Mouse (Mus musculus): Measurements from ENCODE around the gene Igf2bp1.
"Not testable (repeated sequence)": the region's sequence is repeated elsewhere in the genome, so short reads cannot be mapped to it uniquely, and the experiment has no call there.

Igf2bp1 gene

GRCm38 (mm10) chr11:95963304-95963703, 42.4 kb downstream of the Igf2bp1 start:
- no peak for DNase-seq (ENCODE audit: low read depth, low spot score)

GRCm38 (mm10) chr11:95959152-95959551, 46.6 kb downstream of the Igf2bp1 start:
- DNase-seq (ENCODE audit: low read depth, low spot score): peak; percentile 28

DNA sequence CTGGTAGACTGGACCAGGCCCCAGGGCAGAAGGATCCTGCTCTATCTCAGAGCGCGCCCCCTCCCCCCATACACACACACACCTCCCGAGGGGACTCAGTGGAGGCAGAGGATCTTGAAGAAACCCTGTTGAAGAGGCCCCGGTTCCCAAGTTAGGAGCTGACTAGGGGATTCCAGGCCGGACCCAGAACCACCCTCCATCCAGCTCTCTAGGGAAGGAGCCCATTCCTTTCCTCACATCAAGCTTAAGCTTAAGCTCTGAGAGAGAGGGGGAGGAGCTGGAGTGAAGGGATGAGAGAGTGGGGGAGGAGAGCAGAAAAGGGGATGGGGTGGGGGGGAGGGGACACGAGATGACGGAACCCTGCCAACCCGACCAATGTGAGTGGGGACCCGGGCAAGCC, 47.5 kb downstream of the Igf2bp1 start:
- DNase-seq (ENCODE audit: low read depth, low spot score): no peak

DNA sequence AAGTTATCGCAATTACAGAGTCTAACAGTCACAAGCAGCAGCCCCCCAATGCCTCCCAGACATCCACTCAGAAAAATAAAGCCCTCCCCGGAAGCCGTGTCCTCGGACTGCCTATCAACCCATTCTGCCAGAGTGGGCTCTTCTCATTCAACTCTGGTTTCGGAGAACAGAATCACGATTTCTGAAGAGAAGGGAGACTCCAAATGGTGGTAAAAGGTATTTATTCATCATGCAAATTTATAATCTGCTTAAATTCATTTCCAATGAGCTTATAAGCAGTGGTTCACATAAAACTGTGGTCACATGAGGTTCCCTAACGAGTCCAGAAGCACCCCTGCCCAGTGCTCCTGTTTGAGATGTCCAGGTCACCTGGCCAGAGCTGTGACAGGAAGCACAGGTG, 48.3 kb downstream of the Igf2bp1 start:
- no peak for DNase-seq (ENCODE audit: low read depth, low spot score)

DNA sequence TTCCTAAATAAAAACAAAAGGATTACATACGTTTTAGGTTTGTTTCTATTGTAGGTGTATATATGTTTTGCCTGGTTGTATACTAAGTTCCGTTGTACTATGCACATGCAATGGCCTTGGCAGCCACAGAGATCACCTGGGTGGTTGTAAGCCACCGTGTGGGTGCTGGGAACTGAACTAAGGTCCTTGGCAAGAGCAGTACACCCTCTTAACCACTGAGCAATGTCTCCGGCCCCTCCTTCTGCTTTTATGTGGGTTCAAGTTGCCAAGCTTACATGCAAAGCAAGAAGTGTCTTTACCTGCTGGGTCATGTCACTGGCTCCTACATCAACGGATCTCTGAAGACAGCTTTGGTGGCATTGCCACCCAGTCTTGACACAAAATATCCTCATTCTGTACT, 52.4 kb downstream of the Igf2bp1 start:
- no peak for DNase-seq (ENCODE audit: low read depth, low spot score)

DNA sequence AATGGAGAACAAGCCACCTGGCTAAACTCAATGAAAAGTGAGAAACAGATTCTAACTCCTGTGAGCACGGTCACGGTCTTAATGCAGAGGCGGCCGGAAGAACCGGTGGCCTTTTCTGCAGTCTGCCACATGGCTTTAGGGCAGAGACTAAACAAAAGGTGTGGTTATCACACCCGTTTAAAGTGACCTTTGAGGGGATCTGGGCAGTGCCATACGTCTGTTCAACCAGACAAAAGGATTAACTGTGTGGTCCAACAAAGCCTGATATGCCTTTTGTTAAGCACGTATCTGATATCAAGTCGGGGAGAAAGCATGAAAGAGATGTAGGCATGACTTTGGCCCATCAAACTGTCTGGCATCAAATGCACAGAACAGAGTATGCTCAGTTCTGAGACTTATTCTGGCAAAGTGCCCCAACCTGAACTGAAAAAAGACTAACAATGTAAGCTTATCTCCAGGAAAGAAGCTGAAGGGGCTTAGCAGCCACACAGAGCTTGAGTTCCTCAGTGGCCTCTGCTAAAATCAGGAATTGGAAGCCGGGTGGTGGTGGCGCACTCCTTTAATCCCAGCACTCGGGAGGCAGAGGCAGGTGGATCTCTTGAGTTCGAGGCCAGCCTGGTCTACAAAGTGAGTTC, 59.8 kb downstream of the Igf2bp1 start:
- DNase-seq (ENCODE audit: low read depth, low spot score): no peak

GRCm38 (mm10) chr11:95939828-95940507, 65.8 kb downstream of the Igf2bp1 start:
- DNase-seq (ENCODE audit: low read depth, low spot score): peak; percentile 7

GRCm38 (mm10) chr11:95936409-95936808, 69.3 kb downstream of the Igf2bp1 start:
- no peak for DNase-seq (ENCODE audit: low read depth, low spot score)

- DNase-seq (ENCODE audit: low read depth, low spot score): not testable (repeated sequence)
Observed at GRCm38 (mm10) chr11:95932168-95932567, 73.6 kb downstream of the Igf2bp1 start.

GRCm38 (mm10) chr11:95926398-95926797, 79.3 kb downstream of the Igf2bp1 start:
- DNase-seq (ENCODE audit: low read depth, low spot score): no peak

- DNase-seq (ENCODE audit: low read depth, low spot score): no peak
Observed at GRCm38 (mm10) chr11:95925976-95926375, 79.8 kb downstream of the Igf2bp1 start.

DNA sequence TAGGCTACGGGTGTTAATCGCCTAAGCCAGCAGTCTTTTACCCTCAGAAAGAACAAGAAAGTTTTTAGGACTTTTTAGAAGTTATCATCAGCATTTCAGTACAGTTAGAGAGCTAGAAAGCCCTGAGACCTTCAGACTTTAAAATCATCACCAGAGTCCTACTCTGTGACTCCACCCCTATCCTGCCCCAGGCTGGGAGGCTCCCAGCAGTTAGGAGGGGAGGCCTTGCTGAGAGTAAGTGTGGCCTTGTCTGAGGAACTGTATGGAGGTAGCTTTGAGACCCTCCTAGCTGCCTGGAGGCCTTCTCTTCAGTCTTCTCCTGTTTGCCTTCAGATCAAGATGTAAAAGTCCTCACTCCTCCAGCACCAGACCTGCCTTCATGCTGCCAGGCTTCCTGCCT, 81.5 kb downstream of the Igf2bp1 start:
- no peak for DNase-seq (ENCODE audit: low read depth, low spot score)

- DNase-seq (ENCODE audit: low read depth, low spot score): not testable (repeated sequence)
Observed at GRCm38 (mm10) chr11:95923477-95923876, 82.3 kb downstream of the Igf2bp1 start.

DNA sequence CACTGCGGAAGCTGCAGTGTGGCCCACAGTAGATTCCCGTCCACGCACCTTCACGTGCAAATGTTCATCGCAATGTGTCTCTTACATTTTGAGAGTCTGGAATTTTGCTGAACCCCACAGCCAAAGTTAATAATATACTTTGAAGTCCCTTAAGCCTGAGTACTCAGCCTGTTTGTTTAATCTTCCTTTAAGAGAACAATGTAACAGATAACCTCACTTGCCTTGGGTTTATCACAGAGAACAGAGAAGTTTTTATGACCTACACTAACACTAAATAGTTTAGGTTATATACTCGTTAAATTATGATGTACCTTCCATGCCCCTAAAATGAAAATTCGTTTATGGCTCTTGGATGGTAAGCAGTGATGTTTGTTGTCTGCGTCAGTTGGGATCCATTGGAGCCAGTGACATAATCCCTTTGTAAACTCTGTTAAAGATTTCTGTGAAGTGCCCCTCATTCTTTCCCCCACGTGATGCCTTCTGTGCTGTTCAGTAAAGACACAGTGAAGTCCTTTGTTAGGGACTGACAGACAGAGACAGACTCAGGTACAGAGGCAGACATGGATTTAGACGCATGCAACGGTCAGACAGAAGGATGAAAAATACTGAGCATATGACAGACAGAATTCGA, 83.6 kb downstream of the Igf2bp1 start:
- DNase-seq (ENCODE audit: low read depth, low spot score): no peak

DNA sequence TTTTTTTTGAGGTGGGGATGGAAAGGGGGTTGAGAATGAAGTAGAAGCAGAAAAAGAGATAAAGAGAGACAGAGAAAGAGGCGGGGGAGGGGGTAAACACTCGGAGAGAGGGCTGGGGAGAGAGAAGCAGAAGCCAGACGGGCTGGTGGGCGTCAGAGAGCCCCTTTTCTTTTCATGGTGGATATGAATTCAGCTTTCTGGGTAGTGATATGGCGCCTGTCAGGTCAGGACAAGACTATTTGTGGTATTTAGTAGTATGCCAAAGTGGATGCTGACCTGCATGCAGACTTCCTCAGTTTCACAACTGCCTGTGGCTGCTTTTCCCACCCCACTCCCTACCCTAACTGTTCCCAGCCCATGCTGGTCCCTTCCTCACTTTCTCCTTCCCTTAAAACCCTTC, 89.3 kb downstream of the Igf2bp1 start:
- DNase-seq (ENCODE audit: low read depth, low spot score): no peak

- DNase-seq (ENCODE audit: low read depth, low spot score): peak; percentile 11
Observed at GRCm38 (mm10) chr11:95915006-95915710, 90.6 kb downstream of the Igf2bp1 start.

DNA sequence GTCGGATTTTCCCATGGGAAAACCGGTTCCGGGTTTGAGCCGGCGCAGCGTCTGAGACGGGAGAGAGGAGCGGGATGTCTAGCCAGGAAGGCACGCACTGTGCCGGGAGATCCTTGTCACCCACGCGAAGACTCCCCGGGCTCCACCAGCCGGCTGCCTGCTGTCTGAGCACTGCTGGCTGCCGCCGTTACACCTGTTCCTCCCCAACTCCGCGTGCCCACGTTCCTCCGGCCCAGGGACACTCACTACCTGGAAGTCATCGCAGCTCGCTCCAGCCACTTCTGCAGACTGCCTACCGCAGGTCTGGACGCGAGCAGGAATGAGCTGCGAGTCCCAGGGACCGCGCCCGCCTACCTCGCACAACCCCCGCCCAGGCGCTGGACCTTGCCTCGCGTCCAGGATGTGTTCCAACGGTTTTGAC, 91.2 kb downstream of the Igf2bp1 start, which contains the start of gene B4galnt2:
Gene B4galnt2, minus strand, starts transcription at position 321 of the 421 bp plus-strand sequence.
- peak; percentile 34 for DNase-seq (ENCODE audit: low read depth, low spot score)

- no peak for DNase-seq (ENCODE audit: low read depth, low spot score)
Observed at GRCm38 (mm10) chr11:95913959-95914566, 91.7 kb downstream of the Igf2bp1 start.

DNA sequence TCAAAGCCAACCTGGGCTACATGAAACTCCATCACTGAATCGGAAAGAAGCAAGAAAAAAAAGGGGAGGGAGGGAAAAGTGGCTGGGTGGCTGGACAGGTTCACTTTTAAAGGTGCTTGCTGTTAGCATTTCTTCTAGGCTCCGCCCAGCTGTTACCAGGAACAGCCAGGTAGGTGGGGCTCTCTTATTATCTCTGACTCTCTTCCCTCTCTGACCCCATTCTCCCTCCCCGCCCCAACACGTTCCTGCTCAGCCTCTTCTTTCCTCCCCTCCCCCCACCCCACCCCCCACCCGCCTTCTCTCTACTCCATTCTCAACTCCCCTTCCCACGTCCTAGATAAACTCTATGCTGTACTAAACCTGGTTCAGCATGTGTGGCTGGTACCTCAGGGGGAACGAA, 94.2 kb downstream of the Igf2bp1 start:
- DNase-seq (ENCODE audit: low read depth, low spot score): no peak

GRCm38 (mm10) chr11:95907805-95908524, 97.8 kb downstream of the Igf2bp1 start:
- no peak for DNase-seq (ENCODE audit: low read depth, low spot score)
